Mouse (Mus musculus): ENCODE data around the gene Serpinf1. TPM values are rescaled to one million over a fixed set of nuclear protein-coding genes. Genes with fewer than 3 reads are reported as not detected.
"Not testable (repeated sequence)": the region's sequence is repeated elsewhere in the genome, so short reads cannot be mapped to it uniquely, and the experiment has no call there.

Serpinf1 gene
- polyA plus RNA-seq, 1 experiment: 334 TPM

- DNase-seq (ENCODE audit: low read depth): no peak
Observed at GRCm38 (mm10) chr11:75421375-75422012, 1.0 kb downstream of the Serpinf1 start.

GRCm38 (mm10) chr11:75420810-75421374, 1.6 kb downstream of the Serpinf1 start:
- DNase-seq (ENCODE audit: low read depth): no peak

GRCm38 (mm10) chr11:75420037-75420436, 2.5 kb downstream of the Serpinf1 start:
- DNase-seq (ENCODE audit: low read depth): no peak

GRCm38 (mm10) chr11:75415994-75416393, 6.5 kb downstream of the Serpinf1 start:
- no peak for DNase-seq (ENCODE audit: low read depth)

GRCm38 (mm10) chr11:75415096-75415495, 7.4 kb downstream of the Serpinf1 start:
- no peak for DNase-seq (ENCODE audit: low read depth)

GRCm38 (mm10) chr11:75410591-75410990, 11.9 kb downstream of the Serpinf1 start:
- DNase-seq (ENCODE audit: low read depth): no peak

- DNase-seq (ENCODE audit: low read depth): no peak
Observed at GRCm38 (mm10) chr11:75409679-75410575, 12.6 kb downstream of the Serpinf1 start.

GRCm38 (mm10) chr11:75406865-75407264, 15.6 kb downstream of the Serpinf1 start:
- DNase-seq (ENCODE audit: low read depth): no peak

- DNase-seq (ENCODE audit: low read depth): no peak
Observed at GRCm38 (mm10) chr11:75406104-75406503, 16.4 kb downstream of the Serpinf1 start.

- DNase-seq (ENCODE audit: low read depth): no peak
Observed at GRCm38 (mm10) chr11:75404801-75405200, 17.7 kb downstream of the Serpinf1 start.

GRCm38 (mm10) chr11:75403301-75404052, 19.0 kb downstream of the Serpinf1 start:
- peak; percentile 22 for DNase-seq (ENCODE audit: low read depth)

- peak; percentile 23 for DNase-seq (ENCODE audit: low read depth)
Observed at GRCm38 (mm10) chr11:75402271-75402690, 20.2 kb downstream of the Serpinf1 start.

GRCm38 (mm10) chr11:75400099-75400498, 22.4 kb downstream of the Serpinf1 start:
- DNase-seq (ENCODE audit: low read depth): no peak

GRCm38 (mm10) chr11:75399411-75399841, 23.1 kb downstream of the Serpinf1 start:
- no peak for DNase-seq (ENCODE audit: low read depth)

- DNase-seq (ENCODE audit: low read depth): no peak
Observed at GRCm38 (mm10) chr11:75397452-75397851, 25.0 kb downstream of the Serpinf1 start.

- DNase-seq (ENCODE audit: low read depth): no peak
Observed at GRCm38 (mm10) chr11:75395611-75396010, 26.9 kb downstream of the Serpinf1 start.

GRCm38 (mm10) chr11:75383529-75383928, 39.0 kb downstream of the Serpinf1 start:
- DNase-seq (ENCODE audit: low read depth): not testable (repeated sequence)

- not testable (repeated sequence) for DNase-seq (ENCODE audit: low read depth)
Observed at GRCm38 (mm10) chr11:75378786-75379185, 43.7 kb downstream of the Serpinf1 start.

GRCm38 (mm10) chr11:75377125-75377524, 45.4 kb downstream of the Serpinf1 start:
- no peak for DNase-seq (ENCODE audit: low read depth)
